Mouse (Mus musculus) retina, embryonic 14.5 days (tissue): ENCODE data around the gene S100a3.

Source experiments
- DNase-seq: peaks from one replicate; pipeline ENCODE4 v3.0.0-alpha.2; 2015; ENCODE audit warnings: low spot score

Gene S100a3

GRCm38 (mm10) chr3:90574691-90575090 is 14.3 kb downstream of the S100a3 start:
- no peak for DNase-seq

DNA sequence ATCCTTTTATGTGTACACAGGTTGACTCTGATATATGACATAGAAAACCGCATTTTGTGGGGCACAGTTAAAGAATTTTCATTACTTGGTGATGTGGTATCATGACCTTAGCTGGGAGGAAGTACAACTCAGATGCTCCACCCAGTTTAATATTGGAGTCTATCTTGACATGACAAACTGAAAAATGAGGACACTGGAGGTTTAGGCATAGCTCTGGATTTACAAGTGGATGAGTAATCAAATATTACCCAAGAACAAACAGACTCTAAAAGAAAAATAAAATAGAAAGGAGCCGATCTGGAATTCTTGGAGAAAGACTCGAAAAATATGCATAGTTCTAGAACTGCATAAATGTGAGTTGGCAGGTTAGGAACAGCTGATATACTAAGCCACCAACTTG is 14.9 kb downstream of the S100a3 start:
- DNase-seq: no peak

DNA sequence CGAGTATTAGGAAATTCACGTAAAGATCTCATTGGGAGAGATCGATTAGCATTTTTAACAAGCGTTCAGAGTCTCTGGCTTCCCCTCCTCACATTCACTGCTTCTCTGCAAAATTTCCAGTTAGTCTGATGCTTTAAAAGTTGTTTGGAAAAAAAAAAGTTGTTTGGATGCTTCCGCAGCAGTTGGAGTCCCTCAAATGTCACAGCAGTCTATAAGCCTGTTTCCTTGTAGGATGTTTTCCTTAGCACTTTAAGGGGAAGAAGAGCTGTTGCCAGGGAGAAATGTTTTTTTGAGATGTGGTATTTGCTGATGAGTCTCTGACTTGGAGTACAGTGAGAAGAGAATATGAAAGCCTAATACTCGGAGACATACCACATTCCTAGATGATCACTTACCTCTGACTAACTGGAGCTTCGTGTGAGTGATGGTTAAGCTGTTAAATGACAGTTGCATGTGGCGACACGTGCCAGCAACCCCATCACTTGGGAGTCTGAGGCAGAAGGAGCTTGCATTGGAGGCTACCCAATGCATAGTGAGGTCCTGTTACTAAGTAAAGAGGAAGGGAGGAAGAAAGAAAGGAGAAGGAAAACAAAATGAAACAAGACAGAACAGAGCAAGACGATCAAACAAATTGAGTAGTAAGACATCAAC is 16.1 kb downstream of the S100a3 start:
- DNase-seq: no peak

GRCm38 (mm10) chr3:90579433-90579832 is 19.1 kb downstream of the S100a3 start:
- DNase-seq: no peak

DNA sequence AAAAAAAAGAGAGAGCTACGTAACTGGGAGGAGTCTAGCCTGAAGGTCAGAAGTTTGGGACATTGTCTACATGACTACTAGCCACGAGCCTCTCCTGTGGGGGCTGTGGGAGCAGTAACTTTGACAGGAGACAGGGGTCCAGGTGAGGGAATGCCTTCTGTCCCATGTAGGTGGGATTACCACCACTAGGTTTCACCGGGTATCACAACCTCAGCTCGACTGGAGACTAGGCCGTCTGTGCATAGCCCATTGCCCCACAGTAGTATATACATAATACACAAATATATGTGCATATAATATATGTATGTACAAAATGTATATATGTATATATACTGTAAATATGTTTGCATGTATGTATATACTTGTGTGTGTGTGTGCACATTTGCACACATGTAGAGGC is 20.8 kb downstream of the S100a3 start:
- no peak for DNase-seq

DNA sequence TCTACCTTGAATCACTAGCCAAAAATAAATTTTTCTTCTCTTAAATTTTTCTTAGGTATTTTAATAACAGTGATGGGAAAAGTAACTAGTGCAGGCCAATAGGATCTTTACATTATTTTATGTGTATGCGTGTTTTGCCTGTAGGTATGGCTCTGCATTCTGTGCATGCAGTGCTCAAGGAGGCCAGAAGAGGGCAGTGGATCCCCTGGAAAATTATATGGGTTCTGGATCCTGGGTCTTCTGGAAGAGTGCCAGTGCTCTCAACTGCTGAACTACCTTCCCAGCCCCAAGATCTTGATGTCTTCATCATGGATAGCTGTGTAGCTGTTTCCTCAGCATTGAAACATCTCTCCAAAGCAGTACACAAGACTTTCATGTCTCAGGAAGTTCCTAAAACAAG is 21.8 kb downstream of the S100a3 start:
- DNase-seq: peak; percentile 20

DNA sequence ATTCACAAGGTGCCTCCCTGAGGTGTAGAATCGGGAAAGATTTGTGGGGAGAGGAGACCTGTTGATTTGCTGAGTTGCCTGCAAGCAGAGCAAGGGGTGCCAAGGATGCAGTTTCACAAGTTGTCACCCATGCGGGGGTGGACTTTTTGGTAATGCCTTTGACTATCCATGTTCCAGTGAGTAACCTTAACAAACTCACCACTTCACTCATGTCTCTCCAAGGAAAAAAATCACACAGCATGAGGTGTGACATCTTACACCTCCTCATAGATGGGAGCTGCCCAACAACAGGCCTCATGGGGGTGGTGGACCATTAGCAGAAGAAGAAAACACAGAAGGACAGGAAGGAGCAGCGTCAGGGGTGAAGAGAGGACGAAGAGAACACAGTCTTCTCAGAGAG is 22.2 kb downstream of the S100a3 start:
- DNase-seq: no peak

- DNase-seq: no peak
Observed at GRCm38 (mm10) chr3:90583893-90584292, 23.5 kb downstream of the S100a3 start.

DNA sequence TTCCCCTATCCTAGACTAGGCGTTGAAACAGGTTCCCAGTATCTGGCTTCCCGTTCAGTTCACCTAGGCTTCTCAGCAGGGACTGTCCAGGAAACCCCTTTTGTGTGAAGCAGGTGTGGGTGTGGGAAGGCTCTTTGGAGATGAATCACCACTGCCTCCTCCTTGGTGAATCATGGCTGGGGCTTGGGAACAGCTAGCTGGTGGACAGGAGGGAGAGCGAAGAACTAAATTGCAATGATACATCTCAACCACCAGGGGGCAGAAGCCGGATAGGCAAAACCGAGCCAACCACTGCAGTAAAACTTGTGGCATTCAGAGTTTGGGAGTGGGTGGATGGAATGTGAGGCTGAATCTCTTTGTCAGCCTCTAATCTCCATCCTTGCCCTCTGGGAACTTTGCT is 25.2 kb downstream of the S100a3 start:
- DNase-seq: peak; percentile 86

- no peak for DNase-seq
Observed at GRCm38 (mm10) chr3:90586016-90586643, 25.8 kb downstream of the S100a3 start.

- no peak for DNase-seq
Observed at GRCm38 (mm10) chr3:90586906-90587305, 26.5 kb downstream of the S100a3 start.

GRCm38 (mm10) chr3:90587361-90588101 is 27.2 kb downstream of the S100a3 start:
- DNase-seq: no peak

GRCm38 (mm10) chr3:90589390-90589789 is 29.0 kb downstream of the S100a3 start:
- DNase-seq: no peak

DNA sequence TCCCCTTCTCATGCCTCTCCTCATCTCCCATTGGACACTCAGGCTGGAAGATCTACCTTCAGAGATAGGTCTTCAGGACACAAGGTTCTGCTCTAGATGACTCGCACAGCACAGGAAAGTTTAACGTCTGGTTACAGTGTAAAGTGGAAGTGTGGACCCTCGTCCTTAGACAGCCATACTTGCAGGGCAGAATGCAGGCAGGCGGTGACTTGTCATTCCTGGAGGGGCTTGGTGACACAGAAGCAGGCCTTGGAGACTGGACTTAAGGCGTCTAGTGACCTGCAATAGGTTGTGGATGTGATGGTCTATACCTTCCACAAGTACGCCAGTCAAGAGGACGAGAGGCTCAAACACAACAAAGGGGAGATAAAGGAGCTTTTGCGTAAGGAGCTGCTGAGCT is 29.6 kb downstream of the S100a3 start, which contains the start of gene S100a2:
Gene S100a2, plus strand, starts transcription at position 301 of the 400 bp plus-strand sequence.
- DNase-seq: no peak

GRCm38 (mm10) chr3:90594466-90594865 is 34.1 kb downstream of the S100a3 start:
- no peak for DNase-seq

GRCm38 (mm10) chr3:90595556-90595955 is 35.2 kb downstream of the S100a3 start:
- no peak for DNase-seq

- no peak for DNase-seq
Observed at GRCm38 (mm10) chr3:90596810-90597209, 36.4 kb downstream of the S100a3 start.

DNA sequence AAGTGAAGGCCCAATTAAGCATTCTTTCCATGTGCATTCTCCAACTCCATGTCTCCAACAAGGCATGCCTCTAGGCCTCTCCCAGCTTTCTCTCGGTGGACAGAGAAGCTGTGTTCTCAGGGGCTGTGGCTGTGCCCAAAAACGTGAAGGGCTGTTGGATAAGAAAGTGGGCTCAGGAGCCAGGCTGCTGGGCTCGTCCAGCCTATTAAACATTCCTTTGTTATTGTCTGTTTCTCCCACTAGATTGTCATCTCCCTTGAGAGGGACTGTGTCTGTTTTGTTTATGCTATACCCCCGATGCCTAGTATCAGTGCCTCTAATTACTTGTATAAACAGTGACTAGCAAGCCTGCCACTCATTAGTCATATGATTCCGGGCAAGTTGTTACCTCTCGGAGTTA is 37.4 kb downstream of the S100a3 start:
- DNase-seq: no peak

GRCm38 (mm10) chr3:90598212-90598611 is 37.8 kb downstream of the S100a3 start:
- peak; percentile 60 for DNase-seq

- DNase-seq: no peak
Observed at GRCm38 (mm10) chr3:90599401-90599800, 39.0 kb downstream of the S100a3 start.

DNA sequence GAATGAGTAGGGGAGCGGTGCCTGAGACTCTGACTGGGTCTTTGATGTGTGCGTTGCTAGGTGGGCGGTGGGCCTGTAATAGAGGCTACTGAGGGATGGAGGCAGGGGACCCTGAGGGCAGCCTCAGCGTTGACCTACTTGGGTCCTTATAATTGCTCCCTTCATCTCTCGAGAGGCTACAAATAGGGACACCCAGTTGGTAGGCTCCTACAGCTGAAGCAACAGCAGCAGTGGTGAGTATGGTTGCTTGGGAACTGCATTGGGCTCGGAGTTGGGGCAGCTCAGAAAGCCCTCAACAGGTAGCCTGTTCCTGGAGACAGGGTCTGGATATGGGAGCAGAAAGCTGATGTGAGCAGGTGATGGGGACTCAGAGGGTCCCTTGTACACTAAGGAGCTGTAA is 39.7 kb downstream of the S100a3 start:
- DNase-seq: no peak

GRCm38 (mm10) chr3:90600458-90601195 is 40.2 kb downstream of the S100a3 start:
- no peak for DNase-seq
